Mouse (Mus musculus) stomach, embryonic 14.5 days (tissue): ENCODE results near the gene B4galt7. TPM values are rescaled to one million over a fixed set of nuclear protein-coding genes. Genes with fewer than 3 reads are reported as not detected.
"Not testable (repeated sequence)": the region's sequence is repeated elsewhere in the genome, so short reads cannot be mapped to it uniquely, and the experiment has no call there.

ENCODE experiments used
- ATAC-seq: fragments of 200-750 bp; cut with Nextera tagmentation; 2 replicates; pipeline ENCODE4 v1.8.0; 2017; ENCODE audit warnings: low read depth, moderate TSS enrichment; ENCODE audit not compliant: insufficient number of reproducible peaks, insufficient read depth, low FRiP score
- H3K27ac ChIP-seq: fragments of 300-500 bp; sonication (generic); 2 replicates; pipeline ENCODE4 v1.5.1; 2014; ENCODE audit warnings: mild to moderate bottlenecking, low read length, moderate library complexity, mixed read lengths
- H3K27me3 ChIP-seq: fragments of 300-500 bp; sonication (generic); 2 replicates; pipeline ENCODE4 v1.6.1; 2014; ENCODE audit warnings: low read length, control low read depth, mixed read lengths; ENCODE audit not compliant: control insufficient read depth, insufficient read depth
- H3K36me3 ChIP-seq: fragments of 300-500 bp; sonication (generic); 2 replicates; pipeline ENCODE4 v1.6.1; 2014; ENCODE audit warnings: mild to moderate bottlenecking, control low read depth, low read length, moderate library complexity, mixed read lengths; ENCODE audit not compliant: control insufficient read depth, insufficient read depth
- H3K4me1 ChIP-seq: fragments of 300-500 bp; sonication (generic); 2 replicates; pipeline ENCODE4 v1.6.1; 2014; ENCODE audit warnings: low read length, control low read depth, mixed read lengths; ENCODE audit not compliant: control insufficient read depth, insufficient read depth
- H3K4me2 ChIP-seq: fragments of 300-500 bp; sonication (generic); replicated peaks from 2 replicates; pipeline ENCODE4 v1.6.1; 2014; ENCODE audit warnings: low read depth, low read length, control low read depth
- H3K4me3 ChIP-seq: fragments of 300-500 bp; sonication (generic); 2 replicates; pipeline ENCODE4 v1.5.1; 2014; ENCODE audit warnings: low read depth, low read length, control low read depth
- H3K9ac ChIP-seq: fragments of 300-500 bp; sonication (generic); replicated peaks from 2 replicates; pipeline ENCODE4 v1.6.1; 2014; ENCODE audit warnings: low read depth, mild to moderate bottlenecking, control low read depth, low read length, moderate library complexity, mixed read lengths
- H3K9me3 ChIP-seq: fragments of 300-500 bp; sonication (generic); 2 replicates; pipeline ENCODE4 v1.6.1; 2016; ENCODE audit warnings: low read depth, low read length, control low read depth; ENCODE audit not compliant: control insufficient read depth
- WGBS: fragments of 180-500 bp; shearing (Covaris S2); extraction: QIAGEN DNeasy Blood & Tissue Kit; methylation state at CpG from one replicate; pipeline ENCODE4 v1.1.7; 2014; 5-methylcytosine and 5-hydroxymethylcytosine counted together
- polyA plus RNA-seq: library from polyadenylated mRNA; unstranded; fragments of >200 nt; fragmentation: Nextera tagmentation; extraction: Ambion mirVana; gene quantifications from 2 replicates; pipeline ENCODE4 v1.2.1, GENCODE M21; 2014

B4galt7 gene
- polyA plus RNA-seq, 1 experiment from 2014 or later, result 24.9 TPM

GRCm38 (mm10) chr13:55570286-55570973 is 29.3 kb upstream of the B4galt7 start:
- peak overlapping the region; percentile 88 for H3K4me3 ChIP-seq
- peak overlapping the region; percentile 95 for H3K9ac ChIP-seq
- H3K36me3 ChIP-seq, result peaks cover 3% of the 10 kb centered on the region
- peaks cover 13% of the 10 kb centered on the region for H3K4me1 ChIP-seq
- H3K27ac ChIP-seq, result peak overlapping the region; percentile 88
- H3K4me2 ChIP-seq, result peak overlapping the region; percentile 92
- peak; percentile 57 for ATAC-seq
- H3K27me3 ChIP-seq, result no peaks in the 10 kb centered on the region
- no peaks in the 10 kb centered on the region; the same call in 1 of the 2 replicates for H3K9me3 ChIP-seq
- WGBS, result under 1% methylated on average over 47 of the region's 47 CpGs

- peak within 1 kb of the TSS; percentile 92 for H3K4me2 ChIP-seq
- peak; percentile 93 for ATAC-seq
- H3K27ac ChIP-seq, result peak within 1 kb of the TSS; percentile 88
- H3K9ac ChIP-seq, result peak within 1 kb of the TSS; percentile 95
- no peaks in the 10 kb centered on the region; the same call in 1 of the 2 replicates for H3K9me3 ChIP-seq
- peaks cover 13% of the 10 kb centered on the region for H3K4me1 ChIP-seq
- no peaks in the 10 kb centered on the region for H3K27me3 ChIP-seq
- H3K4me3 ChIP-seq, result peak within 1 kb of the TSS; percentile 88
- 2% methylated on average over 42 of the region's 47 CpGs for WGBS
- peaks cover 2% of the 10 kb centered on the region for H3K36me3 ChIP-seq
Observed at GRCm38 (mm10) chr13:55571027-55571751, 28.5 kb upstream of the B4galt7 start, which contains the start of gene Fam193b. Fam193b (minus strand) TSS chr13:55571120.

- Histone ChIP-seq H3K27ac (no peak overlapping the region), H3K4me2 (no peak overlapping the region), H3K4me1 (peaks cover 13% of the 10 kb centered on the region), H3K36me3 (no peaks in the 10 kb centered on the region; the same call in 1 of the 2 replicates), H3K9me3 (no peaks in the 10 kb centered on the region; the same call in 1 of the 2 replicates), H3K4me3 (no peak overlapping the region), H3K9ac (no peak overlapping the region; the same call in 1 of the 2 replicates), H3K27me3 (no peaks in the 10 kb centered on the region)
- 76% methylated on average over 2 of the region's 2 CpGs for WGBS
- ATAC-seq, result no peak
Observed at GRCm38 (mm10) chr13:55571977-55572376, 27.7 kb upstream of the B4galt7 start.

- ATAC-seq, result no peak
- Histone ChIP-seq H3K9ac (no peak within 1 kb of the TSS), H3K27me3 (no peaks in the 10 kb centered on the region), H3K9me3 (no peaks in the 10 kb centered on the region; the same call in 1 of the 2 replicates), H3K4me3 (no peak within 1 kb of the TSS), H3K36me3 (no peaks in the 10 kb centered on the region; the same call in 1 of the 2 replicates), H3K4me1 (peaks cover 10% of the 10 kb centered on the region), H3K4me2 (no peak within 1 kb of the TSS), H3K27ac (no peak within 1 kb of the TSS)
- 95% methylated on average over 2 of the region's 2 CpGs for WGBS
Observed at GRCm38 (mm10) chr13:55573432-55573831, 26.3 kb upstream of the B4galt7 start, which contains the start of gene Tmed9. Tmed9 (plus strand) TSS chr13:55573732.

GRCm38 (mm10) chr13:55574321-55574720 is 25.4 kb upstream of the B4galt7 start:
- Histone ChIP-seq H3K4me3 (no peak overlapping the region), H3K27ac (no peak overlapping the region), H3K4me1 (peaks cover 7% of the 10 kb centered on the region), H3K9ac (no peak overlapping the region), H3K36me3 (no peaks in the 10 kb centered on the region), H3K4me2 (no peak overlapping the region), H3K27me3 (no peaks in the 10 kb centered on the region), H3K9me3 (no peaks in the 10 kb centered on the region; the same call in 1 of the 2 replicates)
- WGBS, result 74% methylated on average over 5 of the region's 5 CpGs
- ATAC-seq, result no peak

- H3K9me3 ChIP-seq, result no peaks in the 10 kb centered on the region; the same call in 1 of the 2 replicates
- no peaks in the 10 kb centered on the region for H3K4me1 ChIP-seq
- no peak overlapping the region for H3K4me3 ChIP-seq
- H3K27me3 ChIP-seq, result no peaks in the 10 kb centered on the region
- H3K36me3 ChIP-seq, result no peaks in the 10 kb centered on the region
- H3K27ac ChIP-seq, result no peak overlapping the region
- 50% methylated on average over 5 of the region's 5 CpGs for WGBS
- no peak overlapping the region for H3K9ac ChIP-seq
- no peak overlapping the region for H3K4me2 ChIP-seq
- no peak for ATAC-seq
Observed at GRCm38 (mm10) chr13:55575932-55576331, 23.8 kb upstream of the B4galt7 start.

GRCm38 (mm10) chr13:55576872-55577271 is 22.8 kb upstream of the B4galt7 start:
- H3K4me1 ChIP-seq, H3K9me3 ChIP-seq, H3K36me3 ChIP-seq, H3K27me3 ChIP-seq, H3K27ac ChIP-seq, H3K4me2 ChIP-seq, H3K9ac ChIP-seq, ATAC-seq, H3K4me3 ChIP-seq: not testable (repeated sequence)
- 78% methylated on average over 6 of the region's 7 CpGs for WGBS

GRCm38 (mm10) chr13:55578086-55578485 is 21.6 kb upstream of the B4galt7 start:
- Histone ChIP-seq H3K4me1 (no peaks in the 10 kb centered on the region), H3K36me3 (no peaks in the 10 kb centered on the region), H3K9ac (no peak overlapping the region), H3K27ac (no peak overlapping the region), H3K4me3 (no peak overlapping the region), H3K9me3 (no peaks in the 10 kb centered on the region; the same call in 1 of the 2 replicates), H3K4me2 (no peak overlapping the region), H3K27me3 (no peaks in the 10 kb centered on the region)
- ATAC-seq, result no peak
- 75% methylated on average over 4 of the region's 4 CpGs for WGBS
